Mouse (Mus musculus): ENCODE data around the gene Map6. TPM values are rescaled to one million over a fixed set of nuclear protein-coding genes. Genes with fewer than 3 reads are reported as not detected.

The Map6 gene
- total RNA-seq, 2 experiments from 2014 or later = 5.6 to 7.0 TPM

Other genes with a start within 250 kb of the Map6 start
- 10 to 100 TPM; 18.4 to 25.0 TPM for gene Uvrag, start 126.3 kb upstream of the Map6 start, total RNA-seq (2021)
- 10 to 100 TPM; 11.4 to 15.6 TPM for gene Dgat2, start 84.7 kb upstream of the Map6 start, total RNA-seq (2021)
- gene Mogat2, start 28.8 kb upstream of the Map6 start, total RNA-seq (2021) = under 1 TPM in 1 of 2 experiments, not detected in 1; 0.41 TPM
- 100 to 1,000 TPM; 292 to 416 TPM for gene Serpinh1, start 85.8 kb downstream of the Map6 start, total RNA-seq (2021)
- 1 to 10 TPM; 8.2 to 9.8 TPM for gene Gdpd5, start 114.0 kb downstream of the Map6 start, total RNA-seq (2021)
- under 1 TPM; 0.14 to 0.38 TPM for gene Klhl35, start 198.6 kb downstream of the Map6 start, total RNA-seq (2021)
- gene Rps3, start 216.3 kb downstream of the Map6 start, total RNA-seq (2021) = 100 to 1,000 TPM; 362 to 382 TPM

All from gastrocnemius, postnatal 10 days (tissue).